9 mouse cellular contexts compared by ENCODE assay signal in the genomic region with DNA sequence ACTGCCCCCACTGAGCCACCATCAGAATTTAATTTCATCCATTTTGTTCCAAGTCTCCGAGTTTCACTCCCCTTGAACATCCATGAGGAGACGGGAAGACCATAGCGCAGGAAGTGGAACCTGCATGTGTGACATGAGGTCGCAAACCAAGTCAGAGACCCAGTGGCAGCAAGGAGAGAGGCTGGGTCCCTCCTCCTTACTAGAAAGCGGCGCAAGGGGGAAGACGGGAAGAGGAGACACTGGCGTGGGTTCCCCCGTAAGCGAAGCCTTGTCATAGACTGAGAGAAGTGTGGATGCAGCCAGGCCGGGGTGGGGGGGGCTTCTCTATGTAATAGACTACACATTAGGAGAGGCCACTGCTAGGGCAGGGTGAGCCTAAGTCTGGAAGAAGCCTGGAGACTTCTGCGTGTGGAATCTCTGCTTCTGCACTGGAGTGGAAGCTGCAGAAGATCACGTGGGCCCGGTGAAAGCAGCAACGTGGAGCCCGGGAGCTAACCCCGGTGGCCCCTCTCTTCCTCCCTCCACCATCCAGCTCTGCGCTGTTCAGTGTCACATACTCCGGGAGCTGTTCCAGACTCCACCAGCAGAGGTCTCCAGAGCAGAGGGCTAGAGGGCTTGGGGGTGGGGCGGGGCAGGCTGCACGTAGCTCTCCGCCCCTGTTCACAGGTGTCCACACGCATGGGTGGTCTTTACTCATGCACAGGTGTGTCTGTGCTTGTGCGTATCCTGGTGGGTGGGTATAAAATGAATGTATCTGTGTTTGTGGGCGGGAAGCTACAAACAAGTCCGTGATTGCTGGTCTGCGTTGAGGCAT.
DNase-seq lines count a peak whose midpoint lies in the region; ATAC-seq and TF ChIP-seq lines count a peak whose summit lies in the region.
"Had no signal": no experiment of that assay in that cellular context is flagged by ENCODE, and none has a peak within 500 bp of the region (broad histone marks: within the 10 kb centered on the region; RNA-seq: fewer than 3 reads in every experiment).

No protein-coding gene starts in this region.

- H3K4me3 ChIP-seq in forebrain, embryonic 10.5 days, result peak overlapping the region; percentile 33
- H3K4me3 ChIP-seq in heart, embryonic 14.5 days (ENCODE audit: control insufficient read depth in 1 of 2, insufficient read depth in 1 of 2, low read depth in 1 of 2, low read length in 2 of 2), result no peak overlapping the region
- H3K4me3 ChIP-seq in kidney, postnatal 0 days (replicated peaks; ENCODE audit: low read depth, low read length), result no peak overlapping the region
- H3K4me3 ChIP-seq in liver, embryonic 11.5 days (ENCODE audit: low read depth, low read length), result no peak overlapping the region
- H3K4me3 ChIP-seq: erythroblast, embryonic 14.5 days had no signal

- H3K9ac ChIP-seq in heart, embryonic 14.5 days (ENCODE audit: low read length), result peak overlapping the region; percentile 45
- 0 out of 2 replicates have a peak overlapping the region, but pooled peaks have one; percentile 19 for H3K9ac ChIP-seq in kidney, postnatal 0 days (ENCODE audit: low read depth, low read length)
- no peak overlapping the region for H3K9ac ChIP-seq in liver, embryonic 11.5 days (ENCODE audit: low read depth, low read length)

- peak overlapping the region; percentile 53 for H3K4me2 ChIP-seq in heart, embryonic 14.5 days (ENCODE audit: low read length)
- H3K4me2 ChIP-seq in kidney, postnatal 0 days (ENCODE audit: low read length), result peak overlapping the region; percentile 38
- peak overlapping the region; percentile 46 for H3K4me2 ChIP-seq in liver, embryonic 11.5 days

- TF ChIP-seq CTCF in kidney, postnatal 0 days (IDR thresholded peaks at IDR 0.05; ENCODE audit: low read depth), result peak; percentile 97

- H3K4me1 ChIP-seq in forebrain, embryonic 10.5 days, result peaks cover 50% of the 10 kb centered on the region
- H3K4me1 ChIP-seq in heart, embryonic 14.5 days (ENCODE audit: control insufficient read depth in 2 of 2, insufficient read depth in 2 of 2, low read length in 2 of 2), result peaks cover 16 to 21% of the 10 kb centered on the region in 2 experiments
- peaks cover 10% of the 10 kb centered on the region; the same call in 1 of the 2 replicates for H3K4me1 ChIP-seq in kidney, postnatal 0 days (replicated peaks; ENCODE audit: insufficient read depth, low read length)
- peaks cover 8% of the 10 kb centered on the region for H3K4me1 ChIP-seq in liver, embryonic 11.5 days (replicated peaks; ENCODE audit: control insufficient read depth, insufficient read depth, low read length)

- peak; percentile 11 for DNase-seq in c-Kit-negative CD71-positive TER-119-positive erythroid progenitor cells, embryonic 14.5 days (ENCODE audit: low read depth, low spot score)
- DNase-seq in forebrain, embryonic 10.5 days (ENCODE audit: extremely low spot score, low spot score), result peak; percentile 89
- peak; percentile 93 for DNase-seq in kidney, postnatal 0 days (ENCODE audit: low spot score)
- DNase-seq in liver, embryonic 11.5 days (ENCODE audit: low spot score), result peak; percentile 84
- DNase-seq in naive thymus-derived CD4-positive, alpha-beta T cell, adult 2 months (ENCODE audit: low read depth), result peak; percentile 94
- peak; percentile 84 to 96 for DNase-seq in spleen, postnatal 4 days (ENCODE audit: low spot score in 2 of 2)

- 0 out of 2 replicates have a peak, but pooled peaks cover 8% of the 10 kb centered on the region for H3K9me3 ChIP-seq in forebrain, embryonic 10.5 days
- H3K9me3 ChIP-seq in heart, embryonic 14.5 days (ENCODE audit: control insufficient read depth, low read length), result no peaks in the 10 kb centered on the region
- H3K9me3 ChIP-seq in kidney, postnatal 0 days (replicated peaks; ENCODE audit: low read length), result no peaks in the 10 kb centered on the region
- no peaks in the 10 kb centered on the region for H3K9me3 ChIP-seq in liver, embryonic 11.5 days (ENCODE audit: control insufficient read depth, low read length)

- peak overlapping the region; percentile 84 for H3K27ac ChIP-seq in forebrain, embryonic 10.5 days
- H3K27ac ChIP-seq in heart, embryonic 14.5 days (replicated peaks in 1 of 2; ENCODE audit: control insufficient read depth in 1 of 2, insufficient read depth in 1 of 2, low read depth in 2 of 2, low read length in 2 of 2), result no peak overlapping the region
- H3K27ac ChIP-seq in kidney, postnatal 0 days, result no peak overlapping the region
- no peak overlapping the region for H3K27ac ChIP-seq in liver, embryonic 11.5 days (ENCODE audit: low read depth, low read length)

- H3K27me3 ChIP-seq in forebrain, embryonic 10.5 days (ENCODE audit: poor library complexity, severe bottlenecking), result peaks cover 49% of the 10 kb centered on the region
- H3K27me3 ChIP-seq in heart, embryonic 14.5 days (ENCODE audit: control insufficient read depth, insufficient read depth, low read length), result no peaks in the 10 kb centered on the region; the same call in 1 of the 2 replicates
- no peaks in the 10 kb centered on the region for H3K27me3 ChIP-seq in kidney, postnatal 0 days (ENCODE audit: insufficient read depth, low read length)
- H3K27me3 ChIP-seq in liver, embryonic 11.5 days (replicated peaks; ENCODE audit: control insufficient read depth, insufficient read depth, low read length), result no peaks in the 10 kb centered on the region

- WGBS in forebrain, embryonic 10.5 days, result 25% methylated on average over 27 of the region's 27 CpGs
- 21% methylated on average over 27 of the region's 27 CpGs for whole genome bisulfite sequencing in heart, embryonic 14.5 days
- WGBS in kidney, postnatal 0 days, result 23% methylated on average over 27 of the region's 27 CpGs
- WGBS in liver, embryonic 11.5 days, result 19% methylated on average over 27 of the region's 27 CpGs

- peak; percentile 68 for ATAC-seq in CD4-positive, CD25-positive, alpha-beta regulatory T cell, adult 4 months
- peak; percentile 62 for ATAC-seq in heart, embryonic 14.5 days (ENCODE audit: insufficient number of reproducible peaks, insufficient read depth, low FRiP score, low read depth)
- peak; percentile 79 for ATAC-seq in kidney, postnatal 0 days (replicated peaks; ENCODE audit: low FRiP score, low read depth)
- peak; percentile 77 for ATAC-seq in liver, embryonic 11.5 days (replicated peaks; ENCODE audit: low FRiP score)

- H3K36me3 ChIP-seq in forebrain, embryonic 10.5 days (replicated peaks), result no peaks in the 10 kb centered on the region
- no peaks in the 10 kb centered on the region for H3K36me3 ChIP-seq in heart, embryonic 14.5 days (ENCODE audit: control insufficient read depth, insufficient read depth, low read length)
- no peaks in the 10 kb centered on the region for H3K36me3 ChIP-seq in kidney, postnatal 0 days (ENCODE audit: insufficient read depth, low read length)
- H3K36me3 ChIP-seq in liver, embryonic 11.5 days (ENCODE audit: control insufficient read depth, insufficient read depth, low read length), result no peaks in the 10 kb centered on the region

Comparison
In these comparisons a context has a peak if more than half of its experiments do, and no peak if none do; other contexts are left out.
1. DNase-seq: peak in every context shown above with its lines; median percentile 94 in naive thymus-derived CD4-positive, alpha-beta T cell, adult 2 months; 93 in kidney, postnatal 0 days; 90 in spleen, postnatal 4 days; 89 in forebrain, embryonic 10.5 days; 84 in liver, embryonic 11.5 days; 11 in c-Kit-negative CD71-positive TER-119-positive erythroid progenitor cells, embryonic 14.5 days.